Mouse (Mus musculus) left cerebral cortex, adult 2 months (tissue): ENCODE results near the gene Cct5. TPM values are rescaled to one million over a fixed set of nuclear protein-coding genes. Genes with fewer than 3 reads are reported as not detected.

Experiments
- DNase-seq, 2 experiments: peaks; one replicate each; pipeline ENCODE4 v3.0.0; 2021 to 2022; ENCODE audit warnings: low spot score in 2 of 2, mixed read lengths in 1 of 2; ENCODE audit errors: extremely low spot score in 1 of 2
- H3K27ac ChIP-seq: fragments of 200-600 bp; 2 replicates; pipeline ENCODE4 v1.8.1; 2022
- H3K4me3 ChIP-seq: fragments of 200-600 bp; 2 replicates; pipeline ENCODE4 v1.8.1; 2022
- CTCF ChIP-seq: fragments of 200-600 bp; IDR thresholded peaks from 2 replicates; pipeline ENCODE4 v1.8.1; 2022; ENCODE audit warnings: antibody characterized with exemption, mild to moderate bottlenecking, moderate library complexity
- intact Hi-C: fragments of 180-260 bp; cut with DNase I; formaldehyde crosslinking; loops from one replicate; pipeline ENCODE4 v1.15.1; 2025
- long read RNA-seq, 2 experiments: library from polyadenylated mRNA; stranded (forward); transcript quantifications; one replicate each; pipeline ENCODE4 v2.0.0; 2021; ENCODE audit warnings: borderline mapping rate in 2 of 2
- total RNA-seq, 2 experiments: library from RNA; stranded (reverse); gene quantifications; 2 replicates each; pipeline ENCODE4 v1.2.3; 2021

Cct5 gene
- 100 to 1,000 TPM; 173 to 182 TPM for total RNA-seq
- long read RNA-seq, experiment 1, transcript Cct5-201 (11 exons, 1,853 nt) = major isoform, 178 of 204 reads
- long read RNA-seq, experiment 1, partial matches to known transcripts = 2 of 204 reads
- long read RNA-seq, experiment 1, other reads (novel, unspliced or antisense) = 24 of 204 reads
- long read RNA-seq, experiment 2, transcript Cct5-201 (11 exons, 1,853 nt) = major isoform, 105 of 129 reads
- long read RNA-seq, experiment 2, partial matches to known transcripts = 7 of 129 reads
- long read RNA-seq, experiment 2, other reads (novel, unspliced or antisense) = 16 of 129 reads

- Histone ChIP-seq H3K4me3 (peak within 1 kb of the TSS; percentile 62), H3K27ac (peak within 1 kb of the TSS; percentile 94)
- DNase-seq = peak; percentile 98 to 99
- intact Hi-C loops = loop anchor here (5.0 kb wide), 2 partner anchors 640 to 1165 kb away; partner anchors contain the start of gene Sema5a
- TF ChIP-seq CTCF = no peak
Observed at GRCm38 (mm10) chr15:31601646-31602374, at the start of gene Cct5, which contains the start of gene Fam173b. Cct5 (minus strand) TSS chr15:31601804. Fam173b (plus strand) TSS chr15:31601852.

GRCm38 (mm10) chr15:31650821-31651220 lies 49.2 kb upstream of the Cct5 start:
- no peak for DNase-seq
- intact Hi-C loops = no loop called here
- Histone ChIP-seq H3K4me3 (no peak overlapping the region), H3K27ac (no peak overlapping the region)
- no peak for TF ChIP-seq CTCF

GRCm38 (mm10) chr15:31649691-31650090 lies 48.1 kb upstream of the Cct5 start:
- TF ChIP-seq CTCF = no peak
- Histone ChIP-seq H3K27ac (no peak overlapping the region), H3K4me3 (no peak overlapping the region)
- DNase-seq = no peak
- intact Hi-C loops = no loop called here

- no peak overlapping the region for H3K27ac ChIP-seq
- TF ChIP-seq CTCF = no peak
- H3K4me3 ChIP-seq = no peak overlapping the region
- intact Hi-C loops = no loop called here
- DNase-seq = no peak
Observed at GRCm38 (mm10) chr15:31647851-31648569, 46.4 kb upstream of the Cct5 start.

GRCm38 (mm10) chr15:31647225-31647624 lies 45.6 kb upstream of the Cct5 start:
- TF ChIP-seq CTCF = no peak
- H3K4me3 ChIP-seq = no peak overlapping the region
- intact Hi-C loops = no loop called here

GRCm38 (mm10) chr15:31636091-31636595 lies 34.5 kb upstream of the Cct5 start:
- no peak overlapping the region for H3K27ac ChIP-seq
- no peak for TF ChIP-seq CTCF
- intact Hi-C loops = no loop called here
- DNase-seq = no peak
- no peak overlapping the region for H3K4me3 ChIP-seq

More at GRCm38 (mm10) chr15:31647225-31647624, 45.6 kb upstream of the Cct5 start:
- DNase-seq = no peak
- H3K27ac ChIP-seq = no peak overlapping the region

DNA sequence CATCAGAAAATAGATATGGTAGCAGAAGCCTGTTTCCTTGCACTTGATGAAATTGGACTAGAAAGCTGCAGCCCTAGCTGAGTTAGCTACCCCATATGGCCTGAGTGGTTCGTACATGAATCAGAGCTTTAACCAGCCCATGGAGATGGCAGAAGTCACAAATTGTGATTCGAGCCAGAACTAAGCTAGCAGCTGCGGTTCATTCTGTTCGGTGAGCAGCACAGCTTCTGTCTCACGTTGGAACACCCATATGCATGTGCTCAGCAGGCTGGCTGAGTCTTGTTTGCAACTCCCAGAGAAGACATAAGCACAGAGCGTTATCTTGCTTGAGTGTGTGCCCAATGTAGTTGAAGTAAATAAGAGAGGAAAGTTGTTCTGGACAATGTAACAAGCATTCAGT lies 33.0 kb upstream of the Cct5 start:
- no peak overlapping the region for H3K4me3 ChIP-seq
- intact Hi-C loops = no loop called here
- no peak for TF ChIP-seq CTCF
- no peak overlapping the region for H3K27ac ChIP-seq
- peak in 1 of 2 experiments; percentile 26 for DNase-seq

DNA sequence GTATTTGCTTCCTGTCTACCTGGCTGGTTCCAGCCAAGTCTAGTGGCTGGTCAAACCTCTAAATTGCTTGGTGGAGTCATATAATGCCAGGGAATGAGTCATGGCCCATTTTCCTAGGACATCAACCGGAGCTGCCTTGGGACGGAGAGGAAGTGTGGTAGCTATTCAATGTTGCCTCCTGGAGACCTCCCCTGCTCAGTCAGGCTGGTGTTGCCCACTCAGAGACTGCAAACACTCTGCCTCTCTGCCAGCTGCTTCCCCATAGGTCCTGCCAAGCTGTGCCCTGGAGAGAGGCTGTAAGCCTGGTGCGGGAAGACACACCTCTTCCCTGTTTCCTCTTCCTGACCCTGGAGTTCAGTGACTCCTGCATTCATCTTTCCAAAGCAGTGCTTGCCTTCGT lies 30.9 kb upstream of the Cct5 start:
- DNase-seq = no peak
- Histone ChIP-seq H3K4me3 (no peak overlapping the region), H3K27ac (no peak overlapping the region)
- TF ChIP-seq CTCF = no peak
- intact Hi-C loops = no loop called here

DNA sequence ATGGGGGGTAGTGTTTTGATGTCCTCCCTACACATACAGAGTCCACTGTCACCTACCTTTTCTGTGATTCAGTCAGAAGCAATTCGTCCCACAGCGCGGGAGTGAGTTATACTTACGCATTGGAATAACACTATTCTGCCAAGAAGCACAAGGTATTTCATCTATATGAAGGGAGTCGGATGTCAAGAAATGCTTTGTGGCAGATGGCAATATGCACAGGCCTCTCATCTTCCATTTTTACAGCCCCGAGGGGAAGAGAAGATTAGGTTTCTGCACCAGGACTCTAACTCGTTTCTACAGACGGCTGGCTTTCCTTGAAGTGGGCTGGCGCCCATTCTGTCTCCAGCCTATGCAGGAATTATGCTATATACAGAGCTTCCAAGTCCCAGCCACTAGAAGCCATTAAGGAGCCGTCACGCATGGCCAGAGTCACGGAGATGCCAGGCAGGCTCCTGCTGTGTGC lies 29.8 kb upstream of the Cct5 start:
- no peak for DNase-seq
- H3K27ac ChIP-seq = no peak overlapping the region
- no peak overlapping the region for H3K4me3 ChIP-seq
- TF ChIP-seq CTCF = no peak
- intact Hi-C loops = no loop called here

DNA sequence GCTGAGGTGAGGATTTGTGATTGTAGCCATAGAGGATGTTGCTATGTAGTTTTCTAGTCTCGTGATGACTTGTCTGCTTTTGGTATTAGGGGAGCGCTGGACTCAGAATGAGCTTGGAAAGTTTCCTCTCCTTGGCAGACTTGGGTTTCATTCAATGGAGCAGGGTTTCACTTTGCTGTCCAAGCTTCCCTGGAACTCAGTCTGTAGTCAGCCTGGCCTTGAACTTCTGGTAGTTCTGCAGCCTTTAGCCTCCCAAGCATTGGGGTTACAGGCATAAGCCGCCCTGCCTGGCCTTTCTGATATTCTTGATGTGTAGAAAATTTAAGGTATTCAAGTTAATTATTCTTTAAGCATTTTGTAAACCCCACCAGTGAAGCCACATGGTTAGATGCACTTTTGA lies 28.0 kb upstream of the Cct5 start:
- TF ChIP-seq CTCF = no peak
- Histone ChIP-seq H3K4me3 (no peak overlapping the region), H3K27ac (no peak overlapping the region)
- no peak for DNase-seq
- intact Hi-C loops = no loop called here

GRCm38 (mm10) chr15:31628180-31628579 lies 26.6 kb upstream of the Cct5 start:
- intact Hi-C loops = no loop called here
- no peak overlapping the region for H3K27ac ChIP-seq
- TF ChIP-seq CTCF = no peak

More at GRCm38 (mm10) chr15:31628180-31628579, 26.6 kb upstream of the Cct5 start:
- no peak for DNase-seq
- H3K4me3 ChIP-seq = no peak overlapping the region
